Mouse (Mus musculus): ENCODE results near the gene Gm21936.
"Not testable (repeated sequence)": the region's sequence is repeated elsewhere in the genome, so short reads cannot be mapped to it uniquely, and the experiment has no call there.

Gm21936 gene

DNA sequence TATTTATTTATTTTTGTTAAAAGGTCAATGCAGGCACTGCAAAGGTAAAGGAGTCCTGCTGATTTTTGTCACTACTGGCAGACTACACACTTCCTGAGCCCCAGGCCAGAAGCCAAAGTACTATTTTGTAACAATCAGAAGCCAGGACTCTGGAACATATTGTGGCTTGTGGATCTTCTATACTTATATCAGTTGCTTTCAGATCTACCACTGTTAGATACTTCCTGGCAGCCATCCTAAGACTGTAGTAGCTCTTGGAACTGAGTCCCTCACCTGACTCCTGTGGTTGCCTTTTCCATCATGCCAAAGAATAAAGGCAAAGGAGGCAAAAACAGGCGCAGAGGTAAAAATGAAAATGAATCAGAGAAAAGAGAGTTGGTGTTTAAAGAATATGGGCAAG is at the start of gene Gm21936:
Gene Gm21936 (plus strand): TSS at position 301 of the 400 bp plus-strand sequence.
- not testable (repeated sequence) for DNase-seq (ENCODE audit: low read depth, low spot score)

GRCm38 (mm10) chr12:87775655-87776054 is 19.7 kb upstream of the Gm21936 start, which contains the start of gene Gm21319:
Gene Gm21319 (minus strand): TSS chr12:87775755.
- DNase-seq (ENCODE audit: low read depth, low spot score) = not testable (repeated sequence)

GRCm38 (mm10) chr12:87797971-87798370 is 2.7 kb downstream of the Gm21936 start:
- not testable (repeated sequence) for DNase-seq (ENCODE audit: low read depth, low spot score)

DNA sequence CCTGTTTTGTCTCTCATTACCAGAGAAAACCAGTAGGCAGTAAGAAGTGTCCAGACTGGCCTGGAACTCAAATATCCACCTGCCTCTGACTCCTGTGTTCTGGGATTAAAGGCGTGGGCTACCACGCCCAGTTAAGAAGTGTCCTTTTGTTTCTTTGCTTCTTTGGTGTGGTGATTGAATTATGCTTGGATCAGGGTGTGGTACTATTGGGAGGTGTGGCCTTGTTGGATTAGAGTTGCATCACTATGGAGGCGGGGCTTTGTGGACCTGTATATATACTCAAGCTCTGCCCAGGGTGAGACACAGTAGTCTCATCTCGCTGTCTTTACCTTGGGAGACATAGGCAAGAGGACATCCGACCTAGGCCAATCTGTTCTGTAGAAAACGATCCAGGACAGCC is 21.0 kb downstream of the Gm21936 start, which contains the start of gene BB287469:
Gene BB287469 (plus strand): TSS at position 301 of the 400 bp plus-strand sequence.
- not testable (repeated sequence) for DNase-seq (ENCODE audit: low read depth, low spot score)

DNA sequence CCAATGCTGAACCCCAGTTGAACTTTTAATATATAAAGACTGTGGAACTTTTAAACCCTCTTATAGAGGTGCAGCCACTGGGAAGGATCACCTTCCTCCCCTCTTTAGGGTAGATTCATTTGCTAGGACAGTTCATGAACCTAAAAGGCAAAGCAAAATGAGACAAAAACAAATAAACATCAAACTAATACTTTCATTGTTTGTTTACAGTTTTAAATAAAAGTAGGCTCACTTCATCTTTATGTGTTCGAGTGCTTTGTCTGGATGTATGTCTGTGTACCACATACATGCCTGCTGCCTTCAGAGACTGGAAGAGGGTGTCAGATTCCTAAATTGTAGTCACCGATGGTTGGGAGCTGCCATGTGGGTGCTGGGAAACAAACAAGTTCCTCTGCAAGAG is 46.9 kb downstream of the Gm21936 start, which contains the start of gene Gm2001:
Gene Gm2001 (minus strand): TSS at position 101 of the 400 bp plus-strand sequence.
- DNase-seq (ENCODE audit: low read depth, low spot score) = not testable (repeated sequence)

Measured in skeletal muscle tissue, adult 2 months (tissue).